Mouse (Mus musculus): ENCODE data around the gene Fbxw11. TPM values are rescaled to one million over a fixed set of nuclear protein-coding genes. Genes with fewer than 3 reads are reported as not detected.
"Not testable (repeated sequence)": the region's sequence is repeated elsewhere in the genome, so short reads cannot be mapped to it uniquely, and the experiment has no call there.

The Fbxw11 gene
- total RNA-seq, 2 experiments from 2014 or later: 28.8 to 40.5 TPM

GRCm38 (mm10) chr11:32651723-32652122 lies 9.2 kb downstream of the Fbxw11 start:
- no peak for ATAC-seq (replicated peaks; ENCODE audit: low FRiP score, low TSS enrichment, poor library complexity, severe bottlenecking)

- ATAC-seq (replicated peaks; ENCODE audit: low FRiP score, low TSS enrichment, poor library complexity, severe bottlenecking): no peak
These were observed 19.6 kb downstream of the Fbxw11 start for GRCm38 (mm10) chr11:32662082-32662656.

GRCm38 (mm10) chr11:32665639-32666038 lies 23.1 kb downstream of the Fbxw11 start:
- ATAC-seq (replicated peaks; ENCODE audit: low FRiP score, low TSS enrichment, poor library complexity, severe bottlenecking): no peak

- ATAC-seq (replicated peaks; ENCODE audit: low FRiP score, low TSS enrichment, poor library complexity, severe bottlenecking): no peak
These were observed 24.5 kb downstream of the Fbxw11 start for GRCm38 (mm10) chr11:32666983-32667382.

- peak; percentile 47 for ATAC-seq (replicated peaks; ENCODE audit: low FRiP score, low TSS enrichment, poor library complexity, severe bottlenecking)
These were observed 29.0 kb downstream of the Fbxw11 start for GRCm38 (mm10) chr11:32671480-32671879.

GRCm38 (mm10) chr11:32676777-32677176 lies 34.3 kb downstream of the Fbxw11 start:
- ATAC-seq (replicated peaks; ENCODE audit: low FRiP score, low TSS enrichment, poor library complexity, severe bottlenecking): peak; percentile 28; the same call in 1 of the 2 replicates

- ATAC-seq (replicated peaks; ENCODE audit: low FRiP score, low TSS enrichment, poor library complexity, severe bottlenecking): no peak
These were observed 35.3 kb downstream of the Fbxw11 start for GRCm38 (mm10) chr11:32677811-32678210.

GRCm38 (mm10) chr11:32679091-32679490 lies 36.6 kb downstream of the Fbxw11 start:
- not testable (repeated sequence) for ATAC-seq (replicated peaks; ENCODE audit: low FRiP score, low TSS enrichment, poor library complexity, severe bottlenecking)

- peak; percentile 38; the same call in 1 of the 2 replicates for ATAC-seq (replicated peaks; ENCODE audit: low FRiP score, low TSS enrichment, poor library complexity, severe bottlenecking)
These were observed 37.5 kb downstream of the Fbxw11 start for GRCm38 (mm10) chr11:32680014-32680413.

- ATAC-seq (replicated peaks; ENCODE audit: low FRiP score, low TSS enrichment, poor library complexity, severe bottlenecking): no peak
These were observed 38.8 kb downstream of the Fbxw11 start for GRCm38 (mm10) chr11:32681192-32681795.

GRCm38 (mm10) chr11:32682335-32683102 lies 40.0 kb downstream of the Fbxw11 start:
- no peak for ATAC-seq (replicated peaks; ENCODE audit: low FRiP score, low TSS enrichment, poor library complexity, severe bottlenecking)

- no peak for ATAC-seq (replicated peaks; ENCODE audit: low FRiP score, low TSS enrichment, poor library complexity, severe bottlenecking)
These were observed 42.2 kb downstream of the Fbxw11 start for GRCm38 (mm10) chr11:32684690-32685254.

GRCm38 (mm10) chr11:32688245-32688855 lies 45.8 kb downstream of the Fbxw11 start:
- no peak for ATAC-seq (replicated peaks; ENCODE audit: low FRiP score, low TSS enrichment, poor library complexity, severe bottlenecking)

GRCm38 (mm10) chr11:32689510-32689909 lies 47.0 kb downstream of the Fbxw11 start:
- no peak for ATAC-seq (replicated peaks; ENCODE audit: low FRiP score, low TSS enrichment, poor library complexity, severe bottlenecking)

- ATAC-seq (replicated peaks; ENCODE audit: low FRiP score, low TSS enrichment, poor library complexity, severe bottlenecking): no peak
These were observed 50.3 kb downstream of the Fbxw11 start for GRCm38 (mm10) chr11:32692834-32693233.

- ATAC-seq (replicated peaks; ENCODE audit: low FRiP score, low TSS enrichment, poor library complexity, severe bottlenecking): peak; percentile 70
These were observed 51.1 kb downstream of the Fbxw11 start for GRCm38 (mm10) chr11:32693431-32694141.

GRCm38 (mm10) chr11:32694322-32695003 lies 51.9 kb downstream of the Fbxw11 start:
- not testable (repeated sequence) for ATAC-seq (replicated peaks; ENCODE audit: low FRiP score, low TSS enrichment, poor library complexity, severe bottlenecking)

GRCm38 (mm10) chr11:32696446-32697090 lies 54.0 kb downstream of the Fbxw11 start:
- ATAC-seq (replicated peaks; ENCODE audit: low FRiP score, low TSS enrichment, poor library complexity, severe bottlenecking): no peak

All from megakaryocyte-erythroid progenitor cell, adult 5-6 weeks (primary cell).